Mouse (Mus musculus) heart, adult 2 months (tissue): ENCODE results near the gene Eno2. TPM values are rescaled to one million over a fixed set of nuclear protein-coding genes. Genes with fewer than 3 reads are reported as not detected.

Experiments used
- DNase-seq, 2 experiments: peaks; one replicate each; pipeline ENCODE4 v3.0.0; 2021
- H3K27ac ChIP-seq: fragments of 200-600 bp; 2 replicates; pipeline ENCODE4 v1.8.1; 2022
- H3K27me3 ChIP-seq: fragments of 200-500 bp; 2 replicates; pipeline ENCODE4 v1.6.1; 2012; ENCODE audit warnings: mild to moderate bottlenecking, low read length, inconsistent platforms, mixed read lengths; ENCODE audit not compliant: control insufficient read depth, insufficient read depth
- H3K36me3 ChIP-seq: fragments of 200-500 bp; 2 replicates; pipeline ENCODE4 v1.6.1; 2012; ENCODE audit warnings: low read length, inconsistent platforms; ENCODE audit not compliant: control insufficient read depth, insufficient read depth
- H3K4me1 ChIP-seq: fragments of 200-500 bp; 2 replicates; pipeline ENCODE4 v1.6.1; 2011; ENCODE audit warnings: low read length; ENCODE audit not compliant: control insufficient read depth, insufficient read depth
- H3K4me3 ChIP-seq: fragments of 200-600 bp; 2 replicates; pipeline ENCODE4 v1.8.1; 2022
- H3K79me2 ChIP-seq: fragments of 200-500 bp; replicated peaks from 2 replicates; pipeline ENCODE4 v1.6.1; 2012; ENCODE audit warnings: mild to moderate bottlenecking, inconsistent platforms, low read length, moderate library complexity, mixed read lengths; ENCODE audit not compliant: control insufficient read depth, insufficient read depth
- H3K9ac ChIP-seq: fragments of 200-500 bp; 2 replicates; pipeline ENCODE4 v1.6.1; 2012; ENCODE audit warnings: low read depth, mild to moderate bottlenecking, control low read depth, inconsistent platforms, low read length, mixed read lengths
- CTCF ChIP-seq: fragments of 200-600 bp; IDR thresholded peaks from 2 replicates; pipeline ENCODE4 v1.8.1; 2022; ENCODE audit warnings: antibody characterized with exemption, mild to moderate bottlenecking, moderate library complexity
- EP300 ChIP-seq: fragments of 200-500 bp; IDR thresholded peaks from 2 replicates; pipeline ENCODE4 v1.6.1; 2011; ENCODE audit warnings: low read depth, low read length, control low read depth; ENCODE audit not compliant: insufficient read depth
- POLR2A ChIP-seq: fragments of 200-500 bp; IDR thresholded peaks from 2 replicates; pipeline ENCODE4 v1.6.1; 2011; ENCODE audit warnings: mild to moderate bottlenecking, low read depth, low read length, control low read depth; ENCODE audit not compliant: insufficient read depth
- WGBS: fragments of 180-500 bp; shearing (Covaris S2); methylation state at CpG from one replicate; pipeline ENCODE4 v1.1.7; 2018; 5-methylcytosine and 5-hydroxymethylcytosine counted together
- intact Hi-C: fragments of 180-260 bp; cut with DNase I; formaldehyde crosslinking; loops from one replicate; pipeline ENCODE4 v1.15.1; 2025
- microRNA-seq, 2 experiments: library from miRNA; unstranded; fragments of <30 nt; microRNA quantifications; one replicate each; pipeline ENCODE4 v1.2.0; 2021
- polyA plus RNA-seq: library from polyadenylated mRNA; depleted of rRNA; stranded (reverse); fragments of >200 nt; gene quantifications from 2 replicates; pipeline ENCODE4 v1.2.3, GENCODE M21; 2012; rRNA removed
- total RNA-seq, 2 experiments: library from RNA; stranded (reverse); gene quantifications; 2 replicates each; pipeline ENCODE4 v1.2.3; 2021

Eno2 gene
- total and polyA plus RNA-seq, 3 experiments, result 2.4 to 2.7 (median 2.4) TPM

DNA sequence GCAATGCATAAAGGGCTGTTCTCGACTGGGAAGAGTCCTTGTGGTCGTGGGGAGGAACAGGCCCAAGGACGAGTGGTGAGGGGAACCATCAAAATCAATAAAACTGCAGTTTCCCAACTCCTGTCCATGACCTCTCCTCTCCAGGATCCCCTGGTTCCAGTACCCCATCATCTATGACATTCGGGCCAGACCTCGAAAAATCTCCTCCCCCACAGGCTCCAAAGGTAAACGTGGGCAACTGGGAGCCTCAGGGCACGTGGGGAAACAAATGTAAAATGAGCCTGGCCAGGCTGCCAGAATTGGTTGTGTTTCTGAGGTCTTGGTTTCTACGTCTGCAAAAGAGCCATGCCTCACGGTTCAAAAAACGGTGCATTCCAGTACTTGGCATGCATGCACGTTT, 56.6 kb downstream of the Eno2 start:
- intact Hi-C loops, result loop anchor here (1.0 to 2.0 kb wide), 5 partner anchors 27 to 326 kb away; partner anchors contain the start of genes Atn1, Gm45234, Ing4 and Lpcat3
- peak overlapping the region; percentile 96 for H3K27ac ChIP-seq

DNA sequence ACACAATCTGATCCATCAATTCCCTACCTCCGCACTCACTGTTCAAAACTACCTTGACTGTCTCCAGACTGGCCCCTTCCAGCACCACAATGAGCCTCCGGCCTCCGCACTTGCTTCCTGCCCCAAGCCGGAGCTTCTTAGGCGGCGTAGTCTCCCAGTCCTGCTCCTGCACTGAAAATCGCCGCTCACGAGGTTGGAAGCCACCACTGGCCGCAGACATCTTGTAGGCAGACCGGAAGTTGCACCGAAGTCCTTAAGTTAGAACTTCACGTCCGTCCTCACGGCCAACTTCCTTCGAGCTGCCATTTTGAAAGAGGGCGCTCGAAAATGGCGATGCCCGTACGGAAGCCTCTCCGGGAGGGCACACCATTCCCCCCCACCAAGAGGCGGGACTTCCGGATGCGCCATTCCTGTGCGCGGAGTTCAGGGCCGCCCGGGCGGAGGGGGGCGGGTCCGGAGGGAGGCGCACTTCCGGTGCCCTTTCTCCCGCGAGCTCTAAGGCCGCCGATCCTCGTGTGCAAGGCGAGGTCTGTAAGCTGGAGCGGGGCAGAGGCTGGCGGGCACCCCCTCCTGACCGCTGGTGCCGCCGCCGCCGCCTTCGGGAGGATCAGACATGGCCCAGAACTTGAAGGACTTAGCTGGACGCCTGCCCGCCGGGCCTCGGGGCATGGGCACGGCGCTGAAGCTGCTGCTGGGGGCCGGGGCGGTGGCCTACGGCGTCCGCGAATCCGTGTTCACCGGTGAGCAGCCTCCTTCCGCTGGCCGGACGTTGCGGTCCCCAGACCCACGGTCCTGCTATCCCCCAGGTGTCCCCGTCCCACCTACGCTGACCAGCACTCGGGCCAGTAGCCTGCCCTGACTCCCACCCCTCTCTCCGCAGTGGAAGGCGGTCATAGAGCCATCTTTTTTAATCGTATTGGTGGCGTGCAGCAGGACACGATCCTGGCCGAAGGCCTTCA, 57.4 kb downstream of the Eno2 start, which contains the start of the genes Emg1 and Phb2:
Gene Emg1 (minus strand): TSS at position 355 of the 959 bp plus-strand sequence.
Gene Phb2 (plus strand): TSS at position 513 of the 959 bp plus-strand sequence.
- DNase-seq, result peak; percentile 98 to 99
- Histone ChIP-seq H3K9ac (peak within 1 kb of the TSS; percentile 94), H3K27ac (peak within 1 kb of the TSS; percentile 96), H3K36me3 (peaks cover 5% of the 10 kb centered on the region), H3K4me3 (peak within 1 kb of the TSS; percentile 88), H3K79me2 (peaks cover 2% of the 10 kb centered on the region; the same call in 1 of the 2 replicates), H3K27me3 (no peaks in the 10 kb centered on the region), H3K4me1 (peaks cover 5% of the 10 kb centered on the region)
- WGBS, result under 1% methylated on average over 76 of the region's 76 CpGs
- intact Hi-C loops, result loop anchor here (1.0 to 2.0 kb wide), 5 partner anchors 28 to 327 kb away; partner anchors contain the start of genes Atn1, Gm45234, Ing4 and Lpcat3
- TF ChIP-seq CTCF, result peak; percentile 17; the same call in 1 of the 2 replicates
- TF ChIP-seq EP300, result peak; percentile 81
- peak; percentile 81 for TF ChIP-seq POLR2A

More for the DNA sequence above, 56.6 kb downstream of the Eno2 start:
- H3K9ac ChIP-seq, result peak overlapping the region; percentile 94
- H3K27me3 ChIP-seq, result no peaks in the 10 kb centered on the region
- TF ChIP-seq EP300 (no peak), POLR2A (no peak), CTCF (no peak)
- H3K79me2 ChIP-seq, result peaks cover 2% of the 10 kb centered on the region; the same call in 1 of the 2 replicates
- DNase-seq, result no peak
- H3K36me3 ChIP-seq, result peaks cover 5% of the 10 kb centered on the region
- H3K4me3 ChIP-seq, result peak overlapping the region; percentile 88
- H3K4me1 ChIP-seq, result peaks cover 5% of the 10 kb centered on the region
- 10% methylated on average over 11 of the region's 11 CpGs for WGBS

Small RNAs within 50 kb of the gene (microRNA-seq; reads per million reads assigned to microRNA genes)
- gene Mir141, result 16.2 to 16.8 reads per million in 2 experiments
- 216 to 246 reads per million in 2 experiments for gene Mir200c

Other genes starting within 250 kb of the Eno2 start
- gene C1s1, start 227.3 kb downstream of the Eno2 start, total RNA-seq, result 10 to 100 TPM; 23.0 to 25.1 TPM
- gene C1s1, start 227.3 kb downstream of the Eno2 start, polyA plus RNA-seq, result 31.0 and 39.0 TPM in 2 replicates
- 1 to 10 TPM; 1.2 to 1.8 TPM for gene C1rb, start 199.4 kb downstream of the Eno2 start, total RNA-seq
- not detected in 2 replicates for gene C1rb, start 199.4 kb downstream of the Eno2 start, polyA plus RNA-seq
- gene C1s2, start 133.6 kb downstream of the Eno2 start, total RNA-seq, result under 1 TPM; 0.26 to 0.48 TPM
- gene C1s2, start 133.6 kb downstream of the Eno2 start, polyA plus RNA-seq, result not detected in 2 replicates
- gene Lpcat3, start 106.6 kb downstream of the Eno2 start, total RNA-seq, result 10 to 100 TPM; 34.9 to 40.5 TPM
- 73.4 and 116 TPM in 2 replicates for gene Lpcat3, start 106.6 kb downstream of the Eno2 start, polyA plus RNA-seq
- 10 to 100 TPM; 71.4 to 78.8 TPM for gene Emg1, start 57.5 kb downstream of the Eno2 start, total RNA-seq
- 51.8 and 79.0 TPM in 2 replicates for gene Emg1, start 57.5 kb downstream of the Eno2 start, polyA plus RNA-seq
- gene Phb2, start 57.3 kb downstream of the Eno2 start, total RNA-seq, result 100 to 1,000 TPM; 260 to 292 TPM
- 184 and 200 TPM in 2 replicates for gene Phb2, start 57.3 kb downstream of the Eno2 start, polyA plus RNA-seq
- 1 to 10 TPM; 3.1 to 4.4 TPM for gene Ptpn6, start 31.0 kb downstream of the Eno2 start, total RNA-seq
- 4.5 and 8.2 TPM in 2 replicates for gene Ptpn6, start 31.0 kb downstream of the Eno2 start, polyA plus RNA-seq
- 100 to 1,000 TPM; 280 to 314 TPM for gene Grcc10, start 28.3 kb downstream of the Eno2 start, total RNA-seq
- gene Grcc10, start 28.3 kb downstream of the Eno2 start, polyA plus RNA-seq, result 296 and 328 TPM in 2 replicates
- 1 to 10 TPM in 1 of 2 experiments, not detected in 1; 1.9 TPM for gene Gm45234, start 13.7 kb downstream of the Eno2 start, total RNA-seq
- gene Gm45234, start 13.7 kb downstream of the Eno2 start, polyA plus RNA-seq, result not detected in 2 replicates
- 10 to 100 TPM; 44.3 to 47.8 TPM for gene Atn1, start 13.1 kb downstream of the Eno2 start, total RNA-seq
- gene Atn1, start 13.1 kb downstream of the Eno2 start, polyA plus RNA-seq, result 24.5 and 32.8 TPM in 2 replicates
- gene Lrrc23, start 10.1 kb upstream of the Eno2 start, total RNA-seq, result not detected
- 0.53 and 3.2 TPM in 2 replicates for gene Lrrc23, start 10.1 kb upstream of the Eno2 start, polyA plus RNA-seq
- gene Spsb2, start 39.0 kb upstream of the Eno2 start, total RNA-seq, result 1 to 10 TPM; 3.2 TPM
- 2.8 and 4.4 TPM in 2 replicates for gene Spsb2, start 39.0 kb upstream of the Eno2 start, polyA plus RNA-seq
- gene Tpi1, start 44.6 kb upstream of the Eno2 start, total RNA-seq, result 100 to 1,000 TPM; 788 to 884 TPM
- 870 and 1,222 TPM in 2 replicates for gene Tpi1, start 44.6 kb upstream of the Eno2 start, polyA plus RNA-seq
- 10 to 100 TPM; 68.4 to 72.3 TPM for gene Usp5, start 59.8 kb upstream of the Eno2 start, total RNA-seq
- 51.0 and 74.9 TPM in 2 replicates for gene Usp5, start 59.8 kb upstream of the Eno2 start, polyA plus RNA-seq
- gene Cdca3, start 59.9 kb upstream of the Eno2 start, total RNA-seq, result under 1 TPM; 0.32 to 0.70 TPM
- 0.72 and 1.9 TPM in 2 replicates for gene Cdca3, start 59.9 kb upstream of the Eno2 start, polyA plus RNA-seq
- gene Gnb3, start 70.6 kb upstream of the Eno2 start, total RNA-seq, result 10 to 100 TPM in 1 of 2 experiments, 1 to 10 TPM in 1; 6.1 to 10.9 TPM
- 6.9 and 14.0 TPM in 2 replicates for gene Gnb3, start 70.6 kb upstream of the Eno2 start, polyA plus RNA-seq
- 10 to 100 TPM in 1 of 2 experiments, 1 to 10 TPM in 1; 6.9 to 10.6 TPM for gene P3h3, start 88.1 kb upstream of the Eno2 start, total RNA-seq
- gene P3h3, start 88.1 kb upstream of the Eno2 start, polyA plus RNA-seq, result 15.5 and 16.2 TPM in 2 replicates
- gene Gpr162, start 94.3 kb upstream of the Eno2 start, total RNA-seq, result under 1 TPM; 0.41 to 0.44 TPM
- gene Gpr162, start 94.3 kb upstream of the Eno2 start, polyA plus RNA-seq, result 1.0 and 1.4 TPM in 2 replicates
- under 1 TPM; 0.34 to 0.57 TPM for gene Cd4, start 118.5 kb upstream of the Eno2 start, total RNA-seq
- 0.53 and 0.66 TPM in 2 replicates for gene Cd4, start 118.5 kb upstream of the Eno2 start, polyA plus RNA-seq
- under 1 TPM; 0.32 to 0.34 TPM for gene Lag3, start 142.0 kb upstream of the Eno2 start, total RNA-seq
- 0.29 and 0.47 TPM in 2 replicates for gene Lag3, start 142.0 kb upstream of the Eno2 start, polyA plus RNA-seq
- 100 to 1,000 TPM; 154 to 163 TPM for gene Ptms, start 150.4 kb upstream of the Eno2 start, total RNA-seq
- gene Ptms, start 150.4 kb upstream of the Eno2 start, polyA plus RNA-seq, result 547 and 614 TPM in 2 replicates
- 100 to 1,000 TPM; 179 to 194 TPM for gene Mlf2, start 161.7 kb upstream of the Eno2 start, total RNA-seq
- 259 and 275 TPM in 2 replicates for gene Mlf2, start 161.7 kb upstream of the Eno2 start, polyA plus RNA-seq
- gene Cops7a, start 195.9 kb upstream of the Eno2 start, total RNA-seq, result 10 to 100 TPM; 83.2 to 99.8 TPM
- gene Cops7a, start 195.9 kb upstream of the Eno2 start, polyA plus RNA-seq, result 208 and 238 TPM in 2 replicates
- under 1 TPM; 0.43 to 0.50 TPM for gene Pianp, start 227.0 kb upstream of the Eno2 start, total RNA-seq
- gene Pianp, start 227.0 kb upstream of the Eno2 start, polyA plus RNA-seq, result 1.7 and 2.0 TPM in 2 replicates
- 10 to 100 TPM; 22.4 to 22.8 TPM for gene Zfp384, start 239.5 kb upstream of the Eno2 start, total RNA-seq
- 28.2 and 33.5 TPM in 2 replicates for gene Zfp384, start 239.5 kb upstream of the Eno2 start, polyA plus RNA-seq